Mouse (Mus musculus): ENCODE results near the gene Fignl2.

Gene Fignl2

GRCm38 (mm10) chr15:101011352-101011751 lies 67.0 kb downstream of the Fignl2 start:
- DNase-seq (ENCODE audit: low spot score in 2 of 2), result no peak

GRCm38 (mm10) chr15:101008386-101009010 lies 69.9 kb downstream of the Fignl2 start:
- DNase-seq (ENCODE audit: low spot score in 2 of 2), result no peak

- no peak for DNase-seq (ENCODE audit: low spot score in 2 of 2)
These were observed 71.1 kb downstream of the Fignl2 start for GRCm38 (mm10) chr15:101007236-101007635.

GRCm38 (mm10) chr15:101006251-101007040 lies 71.9 kb downstream of the Fignl2 start:
- DNase-seq (ENCODE audit: low spot score in 2 of 2), result no peak

- DNase-seq (ENCODE audit: low spot score in 2 of 2), result peak in 1 of 2 experiments; percentile 50
These were observed 72.7 kb downstream of the Fignl2 start for GRCm38 (mm10) chr15:101005717-101006116.

GRCm38 (mm10) chr15:101004538-101004937 lies 73.8 kb downstream of the Fignl2 start:
- DNase-seq (ENCODE audit: low spot score in 2 of 2), result no peak

- DNase-seq (ENCODE audit: low spot score in 2 of 2), result no peak
These were observed 75.9 kb downstream of the Fignl2 start for GRCm38 (mm10) chr15:101002466-101002865.

- DNase-seq (ENCODE audit: low spot score in 2 of 2), result no peak
These were observed 76.7 kb downstream of the Fignl2 start for GRCm38 (mm10) chr15:101001685-101002084.

Measured in frontal cortex, postnatal 25 days (tissue).